Mouse (Mus musculus) embryonic fibroblast, embryonic 13.5 days (primary cell): ENCODE results near the gene Clec4f. TPM values are rescaled to one million over a fixed set of nuclear protein-coding genes. Genes with fewer than 3 reads are reported as not detected.

Source experiments
- H3K27ac ChIP-seq: 2 replicates; pipeline ENCODE4 v1.5.1; 2012; ENCODE audit warnings: low read length, control low read depth, inconsistent platforms; ENCODE audit not compliant: insufficient read depth
- H3K4me1 ChIP-seq: 2 replicates; pipeline ENCODE4 v1.6.1; 2011; ENCODE audit warnings: low read length; ENCODE audit not compliant: control insufficient read depth, insufficient read depth
- H3K4me3 ChIP-seq: 2 replicates; pipeline ENCODE4 v1.5.1; 2011; ENCODE audit warnings: mild to moderate bottlenecking, control low read depth, low read length; ENCODE audit not compliant: insufficient read depth
- CTCF ChIP-seq: IDR thresholded peaks from 2 replicates; pipeline ENCODE4 v1.5.1; 2011; ENCODE audit warnings: mild to moderate bottlenecking, control low read depth, low read length, moderate library complexity, borderline replicate concordance; ENCODE audit not compliant: insufficient read depth
- POLR2A ChIP-seq: IDR thresholded peaks from 2 replicates; pipeline ENCODE4 v1.6.1; 2011; ENCODE audit warnings: low read depth, mild to moderate bottlenecking, control low read depth, low read length, moderate library complexity
- polyA plus RNA-seq: library from polyadenylated mRNA; stranded (reverse); fragments of >200 nt; gene quantifications from 2 replicates; pipeline ENCODE4 v1.2.4, GENCODE M21; 2011; ENCODE audit warnings: low read depth; ENCODE audit not compliant: missing spikeins, insufficient read length

The Clec4f gene
- polyA plus RNA-seq, 1 experiment = not detected

DNA sequence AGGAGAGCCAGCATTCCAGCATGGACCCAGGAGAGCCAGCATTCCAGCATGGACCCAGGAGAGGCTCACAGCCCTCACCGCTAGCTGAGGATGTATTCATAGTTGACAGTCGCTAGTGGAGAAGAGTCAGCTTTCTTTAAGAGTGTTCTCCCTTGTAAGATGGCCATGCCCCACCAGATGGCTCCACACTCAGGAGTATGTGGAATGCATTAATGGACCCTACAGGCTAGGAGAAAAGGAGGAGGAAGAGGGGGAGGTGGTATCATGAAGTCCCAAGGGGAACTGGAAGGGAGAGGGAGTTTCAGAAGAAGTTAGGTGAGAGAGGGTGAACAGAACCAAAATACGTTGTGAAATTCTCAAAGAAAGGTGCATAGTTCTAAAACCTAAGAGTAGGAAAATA lies 39.7 kb upstream of the Clec4f start:
- H3K4me1 ChIP-seq = no peaks in the 10 kb centered on the region
- TF ChIP-seq CTCF = no peak
- no peak overlapping the region for H3K4me3 ChIP-seq
- H3K27ac ChIP-seq = no peak overlapping the region

DNA sequence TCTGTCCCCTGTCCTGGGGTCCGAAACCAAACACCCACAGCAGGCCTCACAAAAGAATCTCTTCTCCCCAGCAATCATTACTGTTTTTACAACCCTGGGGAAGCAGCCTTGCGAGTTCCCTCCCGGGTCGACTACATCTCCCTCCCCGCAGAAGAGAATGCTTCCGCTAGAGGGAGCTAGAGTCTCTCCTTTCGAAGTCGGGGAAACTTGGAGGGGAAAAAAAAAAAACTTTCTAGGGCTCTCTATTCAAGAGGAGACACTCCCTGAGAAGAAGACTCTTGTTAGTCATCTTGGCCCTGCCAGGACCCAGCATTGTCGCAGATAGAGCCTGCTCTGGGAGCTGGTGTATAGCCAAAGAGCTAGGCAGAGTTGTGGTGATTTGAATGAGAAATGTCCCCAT lies 37.8 kb upstream of the Clec4f start:
- no peak overlapping the region for H3K4me3 ChIP-seq
- TF ChIP-seq CTCF (peak; percentile 49), POLR2A (no peak)
- no peak overlapping the region for H3K27ac ChIP-seq
- no peaks in the 10 kb centered on the region for H3K4me1 ChIP-seq

DNA sequence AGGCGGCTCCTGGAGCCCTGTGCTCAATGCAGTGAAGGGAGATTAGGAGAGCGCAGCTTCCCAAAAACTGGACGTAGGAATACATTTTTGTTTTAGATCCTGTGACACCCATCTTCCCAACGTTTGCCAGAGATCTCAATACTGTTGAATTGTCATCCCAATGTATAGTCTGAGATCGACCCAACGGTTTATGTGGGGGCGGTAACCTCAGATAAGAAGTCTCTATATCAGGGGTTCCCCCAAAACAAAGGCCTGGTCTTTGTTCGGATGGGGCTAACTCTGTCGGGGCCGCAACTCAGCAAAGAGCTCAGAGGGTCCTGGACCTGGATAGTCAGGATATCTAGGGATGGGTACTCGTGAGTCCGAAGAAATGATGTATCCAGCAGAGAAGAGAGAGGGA lies 37.0 kb upstream of the Clec4f start:
- Histone ChIP-seq H3K4me1 (no peaks in the 10 kb centered on the region), H3K4me3 (no peak overlapping the region), H3K27ac (no peak overlapping the region)
- no peak for TF ChIP-seq POLR2A
- TF ChIP-seq CTCF = no peak

DNA sequence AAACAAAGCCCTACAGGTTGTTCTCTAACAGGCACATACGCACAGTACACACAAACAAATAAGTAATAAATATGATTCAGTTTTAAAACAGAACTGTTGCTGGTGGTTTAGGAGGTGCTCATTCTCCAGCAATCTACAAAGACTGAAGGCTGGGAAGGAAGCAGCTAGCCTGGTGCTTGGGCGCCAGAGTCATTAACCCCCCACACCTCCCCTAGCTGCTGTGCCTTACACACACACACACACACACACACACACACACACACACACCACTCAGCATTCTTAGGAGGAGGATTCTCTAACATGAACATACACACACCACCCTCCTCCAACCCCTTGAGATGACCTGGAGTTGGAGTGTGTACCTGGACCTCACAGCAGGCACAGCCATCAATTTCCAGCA lies 34.9 kb upstream of the Clec4f start:
- Histone ChIP-seq H3K4me1 (no peaks in the 10 kb centered on the region), H3K27ac (no peak overlapping the region), H3K4me3 (no peak overlapping the region)
- TF ChIP-seq CTCF (no peak), POLR2A (no peak)

DNA sequence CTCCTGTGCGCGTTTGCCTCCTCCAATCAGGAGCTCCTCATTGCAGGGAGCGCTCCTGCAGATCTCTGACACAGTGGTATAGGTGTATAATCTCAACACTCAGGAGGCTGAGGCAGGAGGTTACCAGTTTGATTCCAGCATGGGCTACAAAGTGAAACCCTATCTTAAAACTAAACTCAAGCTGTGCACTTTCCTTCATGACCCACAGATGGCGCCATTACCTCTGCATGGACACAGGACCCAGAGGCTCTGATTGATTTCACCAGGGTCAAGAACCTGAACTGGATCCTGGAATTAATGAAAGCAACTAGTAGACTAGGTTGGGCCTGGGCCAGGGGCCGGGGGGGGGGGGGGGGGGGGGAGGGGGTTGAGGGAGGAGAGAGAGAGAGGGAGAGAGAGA lies 34.3 kb upstream of the Clec4f start:
- no peak overlapping the region for H3K4me3 ChIP-seq
- TF ChIP-seq CTCF (peak; percentile 36; the same call in 1 of the 2 replicates), POLR2A (no peak)
- H3K27ac ChIP-seq = no peak overlapping the region
- no peaks in the 10 kb centered on the region for H3K4me1 ChIP-seq

DNA sequence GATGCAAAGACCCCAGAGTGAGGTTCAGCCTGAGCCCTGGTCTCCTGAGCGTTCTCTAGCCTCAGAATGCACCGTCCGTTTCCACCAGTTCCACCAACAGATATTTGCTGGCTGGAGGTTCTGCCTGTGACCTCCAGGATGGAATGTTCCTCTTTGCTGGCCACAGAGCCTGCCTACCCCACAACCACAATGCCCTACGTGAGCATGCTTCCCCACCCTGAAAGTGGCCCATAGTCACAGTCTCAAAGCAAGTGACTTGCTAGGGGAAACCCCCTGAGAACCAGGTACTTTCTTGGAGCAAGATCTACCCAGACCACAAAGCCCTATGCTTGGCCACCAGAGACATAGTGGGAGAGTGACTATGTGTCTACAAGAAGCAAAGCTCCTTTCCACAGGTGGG lies 33.4 kb upstream of the Clec4f start:
- TF ChIP-seq POLR2A (no peak), CTCF (no peak)
- Histone ChIP-seq H3K4me1 (no peaks in the 10 kb centered on the region), H3K27ac (no peak overlapping the region), H3K4me3 (no peak overlapping the region)

DNA sequence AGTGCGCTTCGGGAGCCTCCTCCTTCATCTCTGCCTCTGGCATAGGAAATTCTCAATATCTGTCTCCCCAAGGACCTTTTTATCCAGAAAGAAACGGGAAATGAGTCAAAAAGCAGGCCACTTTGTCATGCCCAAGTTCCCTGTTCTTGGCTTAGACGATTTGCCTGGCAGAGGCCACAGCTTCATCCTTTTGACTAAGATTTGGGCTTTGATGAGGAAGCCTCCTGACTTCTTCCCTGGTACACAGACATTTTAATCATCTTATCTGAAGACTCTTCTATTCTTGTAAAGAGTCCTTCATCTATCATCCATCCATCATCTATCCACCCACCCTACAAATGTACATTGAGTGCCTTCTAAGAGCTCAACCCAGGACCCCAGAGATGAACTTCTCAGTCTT lies 21.8 kb upstream of the Clec4f start, which contains the start of gene Cd207:
Cd207 (minus strand) TSS at position 101 of the 400 bp plus-strand sequence.
- no peaks in the 10 kb centered on the region for H3K4me1 ChIP-seq
- no peak within 1 kb of the TSS for H3K27ac ChIP-seq
- H3K4me3 ChIP-seq = no peak within 1 kb of the TSS
- TF ChIP-seq CTCF (no peak), POLR2A (no peak)

DNA sequence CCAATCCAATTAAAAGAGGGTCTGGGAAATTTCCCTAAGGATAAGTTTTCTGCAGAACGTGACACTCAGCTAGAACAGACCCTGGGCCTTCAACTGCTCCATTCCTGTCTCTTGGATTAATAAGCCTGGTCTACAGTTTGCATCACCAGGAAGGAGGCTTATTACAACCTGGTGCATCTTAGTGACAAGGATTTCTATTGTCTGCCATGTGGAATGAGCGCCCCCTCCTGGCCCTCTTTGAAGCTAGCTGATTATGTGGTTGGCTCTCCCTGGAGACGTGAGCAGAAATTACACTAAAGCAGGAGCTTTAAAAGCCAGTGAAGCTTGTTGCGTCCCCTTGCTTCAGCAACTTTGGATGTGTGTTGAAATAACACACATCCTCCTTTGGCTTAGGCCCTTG lies 17.4 kb upstream of the Clec4f start:
- H3K27ac ChIP-seq = no peak overlapping the region
- no peaks in the 10 kb centered on the region for H3K4me1 ChIP-seq
- H3K4me3 ChIP-seq = no peak overlapping the region
- TF ChIP-seq POLR2A (no peak), CTCF (peak; percentile 55; the same call in 1 of the 2 replicates)

DNA sequence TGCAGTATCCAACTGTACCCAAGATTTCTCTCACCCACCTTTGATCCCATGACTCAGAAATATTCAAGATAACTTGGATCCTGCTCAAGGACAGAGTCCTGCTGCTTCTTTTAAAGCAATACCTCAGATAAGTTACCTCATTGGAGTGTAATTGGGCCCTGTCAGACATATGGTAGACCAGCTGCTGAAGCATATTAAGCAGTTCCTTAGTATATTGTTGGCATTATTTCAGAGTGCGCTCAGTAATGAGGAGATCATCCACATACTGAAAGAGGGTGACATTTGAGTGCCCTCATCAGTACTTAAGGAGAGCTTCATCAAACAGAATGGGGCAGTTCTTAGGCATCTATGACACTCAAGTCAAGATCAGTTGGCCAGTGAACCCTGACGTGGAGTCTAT lies 9.0 kb upstream of the Clec4f start:
- H3K4me1 ChIP-seq = no peaks in the 10 kb centered on the region
- no peak for TF ChIP-seq CTCF
- TF ChIP-seq POLR2A = no peak
- H3K27ac ChIP-seq = no peak overlapping the region
- no peak overlapping the region for H3K4me3 ChIP-seq

DNA sequence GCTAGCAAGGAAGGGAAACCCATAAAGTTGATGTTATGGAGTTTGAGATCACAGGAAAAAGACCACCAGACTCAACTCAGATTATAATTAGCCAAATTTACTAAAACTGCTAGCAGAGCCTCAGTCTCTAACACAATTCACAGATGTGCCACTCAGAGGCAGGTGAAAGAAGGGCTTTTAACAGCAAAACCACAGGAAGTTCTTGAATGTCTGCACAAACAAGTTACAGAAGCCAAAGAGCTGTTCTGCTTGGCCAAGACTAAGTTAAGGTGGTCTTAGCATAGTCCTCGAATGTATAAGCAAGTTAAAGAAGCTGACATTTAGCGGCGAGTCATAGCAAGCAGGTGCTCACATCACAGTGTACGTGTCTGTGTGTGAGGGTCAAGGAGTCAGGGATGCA lies 4.8 kb upstream of the Clec4f start:
- Histone ChIP-seq H3K4me3 (no peak overlapping the region), H3K27ac (no peak overlapping the region), H3K4me1 (no peaks in the 10 kb centered on the region)
- no peak for TF ChIP-seq CTCF
- TF ChIP-seq POLR2A = no peak

DNA sequence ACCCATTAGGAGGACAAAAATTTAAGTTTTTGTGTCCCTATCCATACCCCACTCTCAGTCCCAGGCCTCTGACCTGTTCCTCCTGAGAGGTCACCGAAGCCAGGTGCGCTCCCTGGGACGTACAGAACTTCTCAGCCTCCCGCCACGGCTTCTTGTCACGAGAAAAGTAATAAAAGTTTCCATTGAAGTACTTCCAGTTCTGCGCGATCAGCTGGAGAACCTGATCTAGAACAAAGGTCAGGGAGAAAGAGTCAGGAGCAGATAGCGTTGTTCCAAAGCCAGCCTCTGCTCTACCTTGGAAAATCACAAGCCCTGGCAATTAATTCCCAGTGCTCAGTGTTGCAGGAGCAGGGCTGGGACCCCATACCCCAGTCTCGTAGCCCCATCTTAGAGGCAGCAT lies 9.3 kb downstream of the Clec4f start:
- no peaks in the 10 kb centered on the region for H3K4me1 ChIP-seq
- H3K27ac ChIP-seq = no peak overlapping the region
- H3K4me3 ChIP-seq = no peak overlapping the region
- TF ChIP-seq CTCF = no peak
- no peak for TF ChIP-seq POLR2A
